Mouse (Mus musculus): ENCODE data around the gene H2-K1. TPM values are rescaled to one million over a fixed set of nuclear protein-coding genes. Genes with fewer than 3 reads are reported as not detected.

H2-K1 gene
- polyA plus RNA-seq, 1 experiment from 2014 or later: 82.2 TPM

- peaks cover 28% of the 10 kb centered on the region for H3K4me1 ChIP-seq (replicated peaks; ENCODE audit: insufficient read depth, low read length)
- peak overlapping the region; percentile 98 for H3K4me2 ChIP-seq (ENCODE audit: low read length)
- H3K4me3 ChIP-seq (replicated peaks; ENCODE audit: low read depth, low read length): peak overlapping the region; percentile 83
- peaks cover 33% of the 10 kb centered on the region for H3K36me3 ChIP-seq (ENCODE audit: insufficient read depth, low read length)
- H3K27me3 ChIP-seq (ENCODE audit: insufficient read depth, low read length): no peaks in the 10 kb centered on the region
- peak; percentile 52 for DNase-seq (ENCODE audit: low spot score)
- WGBS: 0% methylated on average over 53 of the region's 57 CpGs
- no peak for TF ChIP-seq CTCF (IDR thresholded peaks at IDR 0.05; ENCODE audit: low read depth)
- ATAC-seq (replicated peaks; ENCODE audit: low FRiP score, low read depth): peak; percentile 3
- H3K9me3 ChIP-seq (replicated peaks; ENCODE audit: low read length): no peaks in the 10 kb centered on the region
- peak overlapping the region; percentile 81 for H3K27ac ChIP-seq
- H3K9ac ChIP-seq (ENCODE audit: low read depth, low read length): peak overlapping the region; percentile 89
Observed at GRCm38 (mm10) chr17:34024861-34025755, 25.0 kb upstream of the H2-K1 start.

- Histone ChIP-seq H3K4me2 (ENCODE audit: low read length) (peak within 1 kb of the TSS; percentile 98), H3K27ac (peak within 1 kb of the TSS; percentile 81), H3K9me3 (replicated peaks; ENCODE audit: low read length) (no peaks in the 10 kb centered on the region), H3K36me3 (ENCODE audit: insufficient read depth, low read length) (peaks cover 27% of the 10 kb centered on the region), H3K27me3 (ENCODE audit: insufficient read depth, low read length) (no peaks in the 10 kb centered on the region), H3K4me1 (replicated peaks; ENCODE audit: insufficient read depth, low read length) (peaks cover 23% of the 10 kb centered on the region), H3K4me3 (replicated peaks; ENCODE audit: low read depth, low read length) (peak within 1 kb of the TSS; percentile 83), H3K9ac (ENCODE audit: low read depth, low read length) (peak within 1 kb of the TSS; percentile 89)
- no peak for TF ChIP-seq CTCF (IDR thresholded peaks at IDR 0.05; ENCODE audit: low read depth)
- under 1% methylated on average over 54 of the region's 58 CpGs for WGBS
- ATAC-seq (replicated peaks; ENCODE audit: low FRiP score, low read depth) (peak; percentile 57), DNase-seq (ENCODE audit: low spot score) (peak; percentile 81)
Observed at GRCm38 (mm10) chr17:34024317-34024821, 24.2 kb upstream of the H2-K1 start, which contains the start of gene Ring1. TSS of gene Ring1 (minus strand) at chr17:34024680.

- Histone ChIP-seq H3K9me3 (replicated peaks; ENCODE audit: low read length) (no peaks in the 10 kb centered on the region), H3K36me3 (ENCODE audit: insufficient read depth, low read length) (peaks cover 20% of the 10 kb centered on the region), H3K4me3 (replicated peaks; ENCODE audit: low read depth, low read length) (peak overlapping the region; percentile 83; the same call in 1 of the 2 replicates), H3K27me3 (ENCODE audit: insufficient read depth, low read length) (no peaks in the 10 kb centered on the region), H3K4me1 (replicated peaks; ENCODE audit: insufficient read depth, low read length) (peaks cover 23% of the 10 kb centered on the region), H3K27ac (no peak overlapping the region), H3K9ac (ENCODE audit: low read depth, low read length) (0 out of 2 replicates have a peak overlapping the region, but pooled peaks have one; percentile 89), H3K4me2 (ENCODE audit: low read length) (peak overlapping the region; percentile 98)
- no peak for TF ChIP-seq CTCF (IDR thresholded peaks at IDR 0.05; ENCODE audit: low read depth)
- WGBS: 65% methylated on average over 9 of the region's 9 CpGs
- ATAC-seq (replicated peaks; ENCODE audit: low FRiP score, low read depth): no peak
- no peak for DNase-seq (ENCODE audit: low spot score)
Observed at GRCm38 (mm10) chr17:34023678-34024077, 23.5 kb upstream of the H2-K1 start.

GRCm38 (mm10) chr17:34022987-34023386 lies 22.8 kb upstream of the H2-K1 start:
- H3K9ac ChIP-seq (ENCODE audit: low read depth, low read length): no peak overlapping the region
- DNase-seq (ENCODE audit: low spot score): no peak

GRCm38 (mm10) chr17:34022414-34022783 lies 22.3 kb upstream of the H2-K1 start:
- H3K9me3 ChIP-seq (replicated peaks; ENCODE audit: low read length): no peaks in the 10 kb centered on the region
- DNase-seq (ENCODE audit: low spot score) (no peak), ATAC-seq (replicated peaks; ENCODE audit: low FRiP score, low read depth) (no peak)
- 92% methylated on average over 14 of the region's 14 CpGs for WGBS
- TF ChIP-seq CTCF (IDR thresholded peaks at IDR 0.05; ENCODE audit: low read depth): no peak
- no peak overlapping the region for H3K4me2 ChIP-seq (ENCODE audit: low read length)
- H3K27me3 ChIP-seq (ENCODE audit: insufficient read depth, low read length): no peaks in the 10 kb centered on the region
- H3K9ac ChIP-seq (ENCODE audit: low read depth, low read length): no peak overlapping the region
- peaks cover 23% of the 10 kb centered on the region for H3K4me1 ChIP-seq (replicated peaks; ENCODE audit: insufficient read depth, low read length)
- peaks cover 16% of the 10 kb centered on the region; the same call in 1 of the 2 replicates for H3K36me3 ChIP-seq (ENCODE audit: insufficient read depth, low read length)
- no peak overlapping the region for H3K4me3 ChIP-seq (replicated peaks; ENCODE audit: low read depth, low read length)
- H3K27ac ChIP-seq: no peak overlapping the region

More at GRCm38 (mm10) chr17:34022987-34023386, 22.8 kb upstream of the H2-K1 start:
- H3K9me3 ChIP-seq (replicated peaks; ENCODE audit: low read length): no peaks in the 10 kb centered on the region
- no peak overlapping the region for H3K4me2 ChIP-seq (ENCODE audit: low read length)
- no peak overlapping the region for H3K4me3 ChIP-seq (replicated peaks; ENCODE audit: low read depth, low read length)
- no peak for ATAC-seq (replicated peaks; ENCODE audit: low FRiP score, low read depth)
- no peak for TF ChIP-seq CTCF (IDR thresholded peaks at IDR 0.05; ENCODE audit: low read depth)
- no peak overlapping the region for H3K27ac ChIP-seq
- 99% methylated on average over 20 of the region's 20 CpGs for WGBS
- H3K27me3 ChIP-seq (ENCODE audit: insufficient read depth, low read length): no peaks in the 10 kb centered on the region
- H3K36me3 ChIP-seq (ENCODE audit: insufficient read depth, low read length): peaks cover 16% of the 10 kb centered on the region; the same call in 1 of the 2 replicates
- peaks cover 23% of the 10 kb centered on the region for H3K4me1 ChIP-seq (replicated peaks; ENCODE audit: insufficient read depth, low read length)

GRCm38 (mm10) chr17:34021539-34022413 lies 21.6 kb upstream of the H2-K1 start:
- Histone ChIP-seq H3K4me3 (replicated peaks; ENCODE audit: low read depth, low read length) (no peak overlapping the region), H3K36me3 (ENCODE audit: insufficient read depth, low read length) (peaks cover 16% of the 10 kb centered on the region; the same call in 1 of the 2 replicates), H3K4me1 (replicated peaks; ENCODE audit: insufficient read depth, low read length) (peaks cover 20% of the 10 kb centered on the region), H3K9me3 (replicated peaks; ENCODE audit: low read length) (no peaks in the 10 kb centered on the region), H3K27me3 (ENCODE audit: insufficient read depth, low read length) (no peaks in the 10 kb centered on the region), H3K4me2 (ENCODE audit: low read length) (no peak overlapping the region), H3K9ac (ENCODE audit: low read depth, low read length) (no peak overlapping the region), H3K27ac (no peak overlapping the region)
- ATAC-seq (replicated peaks; ENCODE audit: low FRiP score, low read depth): no peak
- TF ChIP-seq CTCF (IDR thresholded peaks at IDR 0.05; ENCODE audit: low read depth): no peak
- DNase-seq (ENCODE audit: low spot score): no peak
- 94% methylated on average over 23 of the region's 23 CpGs for WGBS

Measured in kidney, postnatal 0 days (tissue).